Mouse (Mus musculus) thymus, adult 2 months (tissue): ENCODE data around the gene Gm10061.

ENCODE experiments used
- CTCF ChIP-seq: fragments of 200-500 bp; IDR thresholded peaks from 2 replicates; pipeline ENCODE4 v1.5.1; 2012; ENCODE audit warnings: mild to moderate bottlenecking, control low read depth, low read length, moderate library complexity, borderline replicate concordance; ENCODE audit not compliant: control insufficient read depth, poor library complexity, insufficient read depth; ENCODE audit errors: extremely low read depth
- POLR2A ChIP-seq: fragments of 200-500 bp; IDR thresholded peaks from 2 replicates; pipeline ENCODE4 v1.6.1; 2012; ENCODE audit warnings: mild to moderate bottlenecking, low read length, control low read depth, moderate library complexity; ENCODE audit not compliant: control insufficient read depth, poor library complexity, insufficient read depth; ENCODE audit errors: extremely low read depth

DNA sequence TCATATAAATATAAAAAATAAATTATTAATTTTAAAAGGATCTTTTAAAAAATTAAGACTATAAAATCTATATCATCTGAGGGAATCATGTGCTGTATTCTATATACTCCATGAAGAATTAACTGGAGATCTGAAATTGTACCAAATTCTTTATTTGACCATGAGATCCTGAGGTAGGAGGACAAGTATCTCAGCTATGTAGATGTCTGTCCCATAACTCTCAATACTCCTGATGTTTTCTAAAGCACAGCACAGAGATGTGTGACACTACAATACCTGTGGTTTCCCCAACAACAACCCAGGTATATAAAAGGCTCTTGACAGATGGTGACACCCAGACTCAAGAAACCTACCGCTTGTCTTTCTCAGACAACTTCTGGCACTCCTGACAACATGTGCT is 10.3 kb upstream of the Gm10061 start, which contains the start of gene Gm6358:
- TF ChIP-seq CTCF = no peak
- TF ChIP-seq POLR2A = no peak
